Mouse (Mus musculus) liver, adult 2 months (tissue): Measurements from ENCODE around the gene Pla2r1.

Source experiments
- CTCF ChIP-seq: fragments of 200-500 bp; IDR thresholded peaks from 2 replicates; pipeline ENCODE4 v1.5.1; 2011; ENCODE audit warnings: low read depth, low read length, control low read depth
- POLR2A ChIP-seq: fragments of 200-500 bp; IDR thresholded peaks from 2 replicates; pipeline ENCODE4 v1.6.1; 2011; ENCODE audit warnings: low read length, control low read depth; ENCODE audit not compliant: insufficient read depth; ENCODE audit errors: extremely low read depth

GRCm38 (mm10) chr2:60369454-60369853 lies 183.7 kb downstream of the Pla2r1 start:
- no peak for TF ChIP-seq POLR2A
- TF ChIP-seq CTCF = no peak
